Mouse (Mus musculus) heart, adult 2 months (tissue): ENCODE measurements at regions not wholly inside any gene's neighbourhood (a gene's known extent, or its start where the extent isn't known, plus 50 kb on each side); places are given as distances from the start of the nearest gene placed in this dataset.
"Not testable (repeated sequence)": the region's sequence is repeated elsewhere in the genome, so short reads cannot be mapped to it uniquely, and the experiment has no call there.

Experiments used
- DNase-seq, 2 experiments: peaks; one replicate each; pipeline ENCODE4 v3.0.0; 2021
- H3K27ac ChIP-seq: fragments of 200-600 bp; 2 replicates; pipeline ENCODE4 v1.8.1; 2022
- H3K27me3 ChIP-seq: fragments of 200-500 bp; 2 replicates; pipeline ENCODE4 v1.6.1; 2012; ENCODE audit warnings: mild to moderate bottlenecking, low read length, inconsistent platforms, mixed read lengths; ENCODE audit not compliant: control insufficient read depth, insufficient read depth
- H3K36me3 ChIP-seq: fragments of 200-500 bp; 2 replicates; pipeline ENCODE4 v1.6.1; 2012; ENCODE audit warnings: low read length, inconsistent platforms; ENCODE audit not compliant: control insufficient read depth, insufficient read depth
- H3K4me1 ChIP-seq: fragments of 200-500 bp; 2 replicates; pipeline ENCODE4 v1.6.1; 2011; ENCODE audit warnings: low read length; ENCODE audit not compliant: control insufficient read depth, insufficient read depth
- H3K4me3 ChIP-seq: fragments of 200-600 bp; 2 replicates; pipeline ENCODE4 v1.8.1; 2022
- H3K79me2 ChIP-seq: fragments of 200-500 bp; replicated peaks from 2 replicates; pipeline ENCODE4 v1.6.1; 2012; ENCODE audit warnings: mild to moderate bottlenecking, inconsistent platforms, low read length, moderate library complexity, mixed read lengths; ENCODE audit not compliant: control insufficient read depth, insufficient read depth
- H3K9ac ChIP-seq: fragments of 200-500 bp; 2 replicates; pipeline ENCODE4 v1.6.1; 2012; ENCODE audit warnings: low read depth, mild to moderate bottlenecking, control low read depth, inconsistent platforms, low read length, mixed read lengths
- CTCF ChIP-seq: fragments of 200-600 bp; IDR thresholded peaks from 2 replicates; pipeline ENCODE4 v1.8.1; 2022; ENCODE audit warnings: antibody characterized with exemption, mild to moderate bottlenecking, moderate library complexity
- EP300 ChIP-seq: fragments of 200-500 bp; IDR thresholded peaks from 2 replicates; pipeline ENCODE4 v1.6.1; 2011; ENCODE audit warnings: low read depth, low read length, control low read depth; ENCODE audit not compliant: insufficient read depth
- POLR2A ChIP-seq: fragments of 200-500 bp; IDR thresholded peaks from 2 replicates; pipeline ENCODE4 v1.6.1; 2011; ENCODE audit warnings: mild to moderate bottlenecking, low read depth, low read length, control low read depth; ENCODE audit not compliant: insufficient read depth
- WGBS: fragments of 180-500 bp; shearing (Covaris S2); methylation state at CpG from one replicate; pipeline ENCODE4 v1.1.7; 2018; 5-methylcytosine and 5-hydroxymethylcytosine counted together
- intact Hi-C: fragments of 180-260 bp; cut with DNase I; formaldehyde crosslinking; loops from one replicate; pipeline ENCODE4 v1.15.1; 2025

DNA sequence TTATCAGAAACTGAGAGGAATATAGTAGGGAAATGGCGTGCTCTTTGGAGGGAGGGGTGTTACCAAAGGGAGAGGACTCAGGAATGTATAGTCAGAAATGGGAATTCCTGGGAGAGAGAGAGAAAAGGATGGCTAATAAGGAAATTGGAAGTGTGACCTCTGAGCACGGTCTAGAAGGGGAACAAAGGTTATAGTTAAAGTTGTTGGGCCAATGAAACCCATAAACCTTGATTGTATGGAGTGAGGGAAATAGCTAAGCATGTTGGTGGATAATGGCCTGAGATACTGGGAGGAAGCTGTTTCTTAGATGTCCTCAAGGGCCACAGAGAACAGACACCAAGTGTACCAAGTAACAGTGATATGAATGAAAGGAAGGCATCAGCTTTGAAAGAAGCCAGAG lies 294.8 kb upstream of the Klf6 start:
- no peak overlapping the region for H3K9ac ChIP-seq
- TF ChIP-seq EP300: no peak
- TF ChIP-seq CTCF: no peak
- no peak for TF ChIP-seq POLR2A
- 82% methylated on average over 2 of the region's 2 CpGs for WGBS
- H3K36me3 ChIP-seq: no peaks in the 10 kb centered on the region
- H3K27ac ChIP-seq: no peak overlapping the region
- H3K4me1 ChIP-seq: no peaks in the 10 kb centered on the region
- no peaks in the 10 kb centered on the region for H3K27me3 ChIP-seq
- intact Hi-C loops: no loop called here
- no peak overlapping the region for H3K4me3 ChIP-seq
- no peak for DNase-seq
- no peaks in the 10 kb centered on the region for H3K79me2 ChIP-seq

DNA sequence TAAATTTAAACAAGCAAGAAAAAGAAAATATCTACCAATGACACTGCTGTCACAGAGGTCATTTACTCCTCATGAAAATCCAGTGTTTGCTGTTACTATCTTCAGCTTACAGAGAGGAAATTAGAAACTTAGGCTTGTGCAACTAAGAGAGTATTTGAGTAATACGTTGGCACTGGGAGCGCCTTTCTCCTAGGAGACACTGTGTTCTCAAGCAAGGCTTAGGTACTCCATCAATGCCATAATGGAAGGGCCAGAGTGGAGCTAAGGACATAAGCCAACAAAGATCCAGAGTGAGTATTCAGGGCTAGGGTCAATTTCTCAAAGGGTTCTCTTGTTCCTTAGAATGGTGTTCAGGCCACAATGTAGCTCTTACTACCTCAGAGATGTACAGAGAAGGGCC lies 294.4 kb upstream of the Klf6 start:
- H3K79me2 ChIP-seq: no peaks in the 10 kb centered on the region
- H3K27me3 ChIP-seq: no peaks in the 10 kb centered on the region
- H3K9ac ChIP-seq: no peak overlapping the region
- no peak for DNase-seq
- WGBS: 81% methylated on average over 2 of the region's 2 CpGs
- H3K27ac ChIP-seq: no peak overlapping the region
- TF ChIP-seq CTCF: no peak
- no peak overlapping the region for H3K4me3 ChIP-seq
- intact Hi-C loops: no loop called here
- H3K4me1 ChIP-seq: no peaks in the 10 kb centered on the region
- no peaks in the 10 kb centered on the region for H3K36me3 ChIP-seq

DNA sequence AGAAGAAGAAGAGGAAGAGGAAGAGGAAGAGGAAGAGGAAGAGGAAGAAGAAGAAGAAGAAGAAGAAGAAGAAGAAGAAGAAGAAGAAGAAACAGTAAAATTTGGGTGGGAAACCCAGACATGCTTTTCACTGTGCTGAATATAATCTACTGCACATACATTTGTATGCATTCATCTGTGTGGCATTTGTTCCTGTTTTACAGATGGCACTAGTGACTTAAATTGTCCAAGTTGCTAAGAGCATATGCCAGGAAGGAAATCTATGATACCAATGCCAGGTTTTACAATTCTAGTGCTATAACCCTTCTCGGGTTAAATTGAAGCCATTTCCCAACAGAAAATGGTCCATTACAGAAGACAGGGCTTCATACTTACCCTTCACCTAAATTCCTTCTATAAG lies 291.7 kb upstream of the Klf6 start:
- Histone ChIP-seq H3K9ac (no peak overlapping the region), H3K36me3 (no peaks in the 10 kb centered on the region), H3K4me3 (no peak overlapping the region), H3K4me1 (no peaks in the 10 kb centered on the region), H3K27me3 (no peaks in the 10 kb centered on the region), H3K79me2 (no peaks in the 10 kb centered on the region), H3K27ac (no peak overlapping the region)
- 88% methylated on average over 1 of the region's 1 CpGs for WGBS
- no peak for DNase-seq
- TF ChIP-seq EP300 (no peak), CTCF (no peak), POLR2A (no peak)
- intact Hi-C loops: no loop called here

DNA sequence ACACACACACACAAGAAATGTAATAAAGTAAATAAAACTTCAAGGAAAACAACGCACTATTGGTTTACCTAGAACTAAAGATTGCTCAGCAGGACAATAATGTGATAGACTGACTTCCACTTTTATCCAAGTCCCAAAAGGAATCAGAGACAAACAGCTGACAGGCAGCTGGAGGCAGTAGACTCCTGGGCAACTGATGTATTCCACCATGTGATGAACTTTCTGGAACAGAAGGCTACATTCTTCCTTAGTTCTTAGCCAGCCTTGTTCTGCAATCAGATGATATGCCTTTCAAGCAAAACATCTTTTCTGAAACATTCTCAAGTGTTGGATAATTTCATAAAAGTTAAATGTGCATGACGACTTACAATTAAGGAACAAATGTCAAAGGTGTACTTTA lies 290.9 kb upstream of the Klf6 start:
- intact Hi-C loops: no loop called here
- 80% methylated on average over 2 of the region's 2 CpGs for WGBS
- no peak overlapping the region for H3K4me3 ChIP-seq

DNA sequence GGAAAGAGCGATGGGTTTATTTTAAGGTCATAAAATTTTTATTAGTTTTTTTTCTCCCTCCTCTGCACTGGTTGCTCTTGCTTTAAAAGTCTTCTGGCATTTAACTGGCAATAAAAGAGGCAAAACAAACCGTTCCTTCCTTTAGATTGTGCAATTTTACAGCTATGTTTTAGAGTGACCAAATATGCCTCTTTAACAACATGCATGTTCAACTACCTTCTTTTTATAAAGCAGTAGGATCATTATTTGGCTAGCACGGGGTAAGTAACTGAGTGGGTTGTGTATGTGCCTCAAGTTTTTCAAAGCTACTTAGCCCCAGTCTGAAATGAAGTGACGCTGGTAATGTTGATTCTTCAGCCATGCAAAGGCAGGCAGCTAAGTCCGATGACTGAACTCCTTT lies 284.7 kb upstream of the Klf6 start:
- no peak overlapping the region for H3K9ac ChIP-seq
- no peaks in the 10 kb centered on the region for H3K27me3 ChIP-seq
- intact Hi-C loops: no loop called here
- TF ChIP-seq POLR2A: no peak
- no peak for TF ChIP-seq CTCF
- no peak for TF ChIP-seq EP300
- 83% methylated on average over 5 of the region's 5 CpGs for WGBS
- H3K4me1 ChIP-seq: no peaks in the 10 kb centered on the region; the same call in 1 of the 2 replicates
- H3K36me3 ChIP-seq: no peaks in the 10 kb centered on the region
- no peak overlapping the region for H3K4me3 ChIP-seq
- DNase-seq: no peak
- no peaks in the 10 kb centered on the region for H3K79me2 ChIP-seq
- no peak overlapping the region for H3K27ac ChIP-seq

More for the DNA sequence above, 290.9 kb upstream of the Klf6 start:
- H3K27ac ChIP-seq: no peak overlapping the region
- no peak for DNase-seq
- no peaks in the 10 kb centered on the region for H3K79me2 ChIP-seq
- H3K9ac ChIP-seq: no peak overlapping the region
- H3K27me3 ChIP-seq: no peaks in the 10 kb centered on the region
- H3K4me1 ChIP-seq: no peaks in the 10 kb centered on the region
- TF ChIP-seq EP300: no peak
- TF ChIP-seq POLR2A: no peak
- TF ChIP-seq CTCF: no peak
- no peaks in the 10 kb centered on the region for H3K36me3 ChIP-seq

DNA sequence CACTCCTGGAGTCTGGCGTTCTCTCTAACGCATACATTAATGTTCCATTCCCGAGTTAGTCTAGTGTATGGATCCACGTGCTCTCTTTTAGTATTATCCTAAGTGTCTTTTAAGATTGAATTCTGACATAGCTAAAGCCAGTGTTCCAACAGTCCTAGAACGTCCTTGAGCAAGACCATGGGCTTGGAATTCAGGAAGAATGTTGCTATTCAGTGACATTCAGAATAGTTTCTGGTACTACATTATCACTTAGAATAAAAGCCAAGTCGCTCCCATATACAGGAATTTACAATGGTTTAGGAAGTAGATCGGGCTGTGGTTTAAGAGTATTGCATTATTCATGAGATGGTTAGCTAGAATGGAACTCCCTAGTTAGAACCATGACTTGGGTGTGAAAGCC lies 277.6 kb upstream of the Klf6 start:
- 90% methylated on average over 7 of the region's 7 CpGs for WGBS
- H3K79me2 ChIP-seq, H3K9ac ChIP-seq, H3K4me3 ChIP-seq, H3K27ac ChIP-seq, intact Hi-C loops, H3K36me3 ChIP-seq, DNase-seq, H3K4me1 ChIP-seq, H3K27me3 ChIP-seq: not testable (repeated sequence)

DNA sequence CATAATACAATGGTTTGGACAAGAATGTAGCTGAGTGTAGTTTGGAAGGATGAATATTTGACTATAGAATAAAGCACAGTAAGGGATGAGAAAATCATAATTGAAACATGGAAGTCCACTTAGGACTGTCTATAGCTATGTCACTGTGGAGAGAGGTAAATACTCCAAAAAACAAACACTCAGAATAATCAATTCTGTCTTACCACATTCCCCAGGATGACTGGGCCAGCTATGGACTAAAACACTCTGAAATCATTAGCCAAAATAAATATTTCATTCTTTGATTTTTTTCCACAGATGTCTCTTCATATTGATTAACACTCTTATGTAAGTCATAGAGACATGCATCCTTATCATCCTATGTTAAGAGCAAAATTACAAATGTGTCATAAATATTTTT lies 274.1 kb upstream of the Klf6 start:
- Histone ChIP-seq H3K27ac (no peak overlapping the region), H3K4me1 (peaks cover 3% of the 10 kb centered on the region), H3K9ac (no peak overlapping the region), H3K36me3 (peaks cover 4% of the 10 kb centered on the region), H3K27me3 (no peaks in the 10 kb centered on the region), H3K4me3 (no peak overlapping the region), H3K79me2 (no peaks in the 10 kb centered on the region)
- TF ChIP-seq EP300 (no peak), CTCF (no peak), POLR2A (no peak)
- intact Hi-C loops: no loop called here
- no peak for DNase-seq
